Mouse (Mus musculus) cerebellum, postnatal 14 days (tissue): ENCODE data around the gene Cry2.
"Not testable (repeated sequence)": the region's sequence is repeated elsewhere in the genome, so short reads cannot be mapped to it uniquely, and the experiment has no call there.

ENCODE experiments used
- DNase-seq, 2 experiments: peaks; one replicate each; pipeline ENCODE4 v3.0.0; 2021; ENCODE audit warnings: mixed read lengths in 2 of 2

Gene Cry2

GRCm38 (mm10) chr2:92433578-92434374 is at the start of gene Cry2:
Cry2 (minus strand) TSS chr2:92434043.
- DNase-seq = peak; percentile 99

GRCm38 (mm10) chr2:92483505-92483904 is 49.7 kb upstream of the Cry2 start:
- no peak for DNase-seq

GRCm38 (mm10) chr2:92482551-92482950 is 48.7 kb upstream of the Cry2 start:
- no peak for DNase-seq

- no peak for DNase-seq
These were observed 44.5 kb upstream of the Cry2 start for GRCm38 (mm10) chr2:92478313-92478688.

DNA sequence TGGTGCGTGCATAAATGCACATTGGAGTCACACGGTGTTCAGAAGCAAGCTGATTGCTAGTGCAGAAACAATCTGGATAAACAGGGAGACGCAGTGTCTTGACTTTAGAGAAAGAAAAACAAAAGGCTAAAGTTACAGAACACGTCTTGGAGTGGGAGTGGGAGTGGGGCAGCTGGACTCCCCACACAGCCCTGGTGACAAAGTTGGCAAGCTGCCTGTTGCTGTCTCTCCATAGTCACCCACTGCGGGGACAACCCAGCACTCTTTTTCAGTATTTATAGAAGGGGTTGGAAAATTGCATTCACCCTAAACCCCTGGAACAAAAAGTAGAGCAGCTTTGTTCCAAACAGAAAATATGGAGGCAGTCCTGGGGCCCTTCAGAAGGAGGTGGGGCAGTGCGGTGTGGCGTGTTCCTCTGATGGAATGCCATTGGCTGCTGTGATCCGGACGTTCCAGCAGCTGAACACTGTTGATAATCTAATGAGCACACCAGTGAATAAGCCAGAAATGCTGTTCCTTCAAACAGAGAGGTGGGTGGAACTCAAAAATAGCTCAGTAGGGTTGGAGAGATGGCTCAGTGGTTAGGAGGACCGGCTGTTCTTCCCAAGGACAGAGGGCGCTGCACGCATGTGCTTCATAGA is 43.9 kb upstream of the Cry2 start:
- no peak for DNase-seq

- not testable (repeated sequence) for DNase-seq
These were observed 42.7 kb upstream of the Cry2 start for GRCm38 (mm10) chr2:92476580-92476979.

DNA sequence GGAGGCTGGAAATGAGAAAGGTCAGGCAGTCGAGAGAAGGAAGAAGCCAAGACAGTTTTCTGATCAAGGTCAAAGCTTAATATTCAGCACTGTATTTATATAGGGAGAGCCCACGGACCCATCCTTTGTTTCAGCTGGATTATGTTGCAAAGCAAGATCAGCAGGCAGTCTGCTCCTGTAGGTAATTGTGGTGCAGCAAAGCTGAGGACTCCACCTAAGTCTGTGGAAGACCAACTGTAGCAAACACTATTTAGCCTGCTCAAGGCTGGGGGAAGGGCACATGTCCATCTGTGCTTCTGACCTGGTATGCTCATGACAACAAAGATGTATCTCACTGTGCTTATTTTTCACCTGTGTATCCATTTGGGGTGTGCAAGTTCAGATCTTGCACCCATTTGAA is 41.9 kb upstream of the Cry2 start:
- DNase-seq = no peak

DNA sequence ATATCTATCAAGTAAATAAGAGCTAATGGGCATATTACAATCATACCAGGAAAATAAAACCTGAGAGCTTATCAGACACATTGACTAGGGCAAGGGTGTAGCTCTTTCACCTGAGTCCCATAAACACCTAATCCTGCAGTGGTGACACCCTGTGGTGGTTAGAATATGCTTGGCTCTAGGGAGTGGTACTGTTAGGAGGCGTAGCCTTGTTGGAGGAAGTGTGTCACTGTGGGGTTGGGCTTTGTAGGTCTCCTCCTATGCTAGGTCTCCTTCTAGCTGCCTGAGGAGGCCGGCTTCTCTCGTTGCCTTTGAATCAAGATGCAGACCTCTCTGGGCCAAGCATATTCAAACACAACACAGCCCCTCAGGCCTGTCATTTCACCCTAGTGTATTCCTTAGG is 41.1 kb upstream of the Cry2 start:
- DNase-seq = no peak

GRCm38 (mm10) chr2:92471886-92472670 is 38.2 kb upstream of the Cry2 start:
- DNase-seq = no peak

DNA sequence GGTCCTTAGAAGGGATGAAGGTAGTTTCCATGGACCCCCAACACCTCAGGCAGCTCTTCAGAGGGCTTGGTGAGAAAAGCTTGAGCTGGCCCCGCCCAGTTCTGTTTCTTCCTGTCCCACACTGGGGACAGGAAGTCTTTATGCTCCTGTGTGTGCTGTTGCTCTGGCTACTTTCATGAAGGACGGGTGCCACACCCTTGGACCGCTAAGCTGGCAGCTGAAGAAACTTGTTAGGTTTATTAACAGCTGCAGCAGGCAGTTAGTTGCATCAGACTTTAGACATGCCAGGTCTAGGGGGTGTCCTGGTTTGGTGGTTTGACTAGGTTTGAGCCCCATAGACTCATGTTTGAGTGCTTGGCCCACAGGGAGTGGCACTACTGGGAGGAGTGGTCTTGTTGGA is 30.8 kb upstream of the Cry2 start:
- DNase-seq = no peak

DNA sequence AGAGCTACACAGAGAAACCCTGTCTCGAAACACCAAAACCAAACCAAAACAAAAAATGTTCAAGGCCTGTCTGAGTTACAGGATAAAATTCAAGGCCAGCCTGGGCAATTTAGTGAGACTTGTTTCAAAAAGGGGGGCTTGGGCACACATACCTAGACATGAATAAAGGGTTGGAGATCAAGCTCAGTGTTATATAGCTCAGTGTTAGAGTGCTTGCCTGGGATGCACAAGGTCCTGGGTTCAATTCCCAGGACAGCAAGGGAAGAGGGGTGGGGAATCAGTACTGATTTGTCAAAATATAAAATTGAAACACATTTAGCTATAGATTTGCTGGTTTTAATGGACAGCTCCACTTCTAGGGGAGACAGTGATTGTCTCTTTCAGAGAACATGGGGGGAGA is 27.4 kb upstream of the Cry2 start:
- DNase-seq = no peak

- DNase-seq = peak; percentile 53 to 58
These were observed 26.3 kb upstream of the Cry2 start, which contains the start of gene Slc35c1 for GRCm38 (mm10) chr2:92459921-92460707. Slc35c1 (minus strand) TSS chr2:92460538.

DNA sequence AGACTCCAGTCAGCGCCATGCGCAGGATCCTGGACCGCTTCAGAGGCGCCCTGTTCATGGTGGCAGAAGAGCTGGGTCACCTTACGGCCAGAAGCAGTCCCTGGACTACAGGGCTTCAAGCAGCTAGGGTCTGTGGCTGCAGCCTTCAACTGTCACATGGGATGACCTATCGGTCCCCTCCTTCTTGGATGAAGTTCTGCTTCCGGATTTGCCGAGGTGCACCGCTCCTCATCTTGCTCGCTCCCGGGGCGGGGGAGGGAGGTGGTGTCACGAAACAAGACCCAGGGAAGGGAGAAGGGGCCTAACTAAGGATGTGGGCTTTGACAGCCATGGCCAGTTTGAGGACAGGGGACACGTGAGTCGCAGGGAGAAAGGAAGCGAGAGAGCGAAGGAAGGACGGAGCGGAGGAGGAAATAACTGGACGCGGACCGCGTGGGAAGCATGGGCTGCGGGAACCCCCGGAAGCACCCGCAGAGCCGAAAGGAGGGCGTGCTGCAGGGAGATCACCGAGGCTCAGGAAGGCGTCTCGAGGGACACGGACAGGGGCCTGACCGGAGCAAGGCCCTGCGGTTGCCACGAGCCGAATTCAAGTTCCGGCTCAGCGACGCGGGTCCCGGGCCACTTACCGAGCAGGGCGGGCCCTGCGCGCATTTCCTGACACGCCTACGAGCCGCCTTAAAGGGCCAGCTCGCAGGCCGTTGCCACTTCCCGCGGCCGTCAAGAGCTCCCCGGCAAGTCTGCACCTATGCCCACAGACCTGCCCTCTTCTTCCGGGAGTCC is 25.5 kb upstream of the Cry2 start:
- DNase-seq = peak; percentile 82 to 86

GRCm38 (mm10) chr2:92458481-92458880 is 24.6 kb upstream of the Cry2 start:
- no peak for DNase-seq

DNA sequence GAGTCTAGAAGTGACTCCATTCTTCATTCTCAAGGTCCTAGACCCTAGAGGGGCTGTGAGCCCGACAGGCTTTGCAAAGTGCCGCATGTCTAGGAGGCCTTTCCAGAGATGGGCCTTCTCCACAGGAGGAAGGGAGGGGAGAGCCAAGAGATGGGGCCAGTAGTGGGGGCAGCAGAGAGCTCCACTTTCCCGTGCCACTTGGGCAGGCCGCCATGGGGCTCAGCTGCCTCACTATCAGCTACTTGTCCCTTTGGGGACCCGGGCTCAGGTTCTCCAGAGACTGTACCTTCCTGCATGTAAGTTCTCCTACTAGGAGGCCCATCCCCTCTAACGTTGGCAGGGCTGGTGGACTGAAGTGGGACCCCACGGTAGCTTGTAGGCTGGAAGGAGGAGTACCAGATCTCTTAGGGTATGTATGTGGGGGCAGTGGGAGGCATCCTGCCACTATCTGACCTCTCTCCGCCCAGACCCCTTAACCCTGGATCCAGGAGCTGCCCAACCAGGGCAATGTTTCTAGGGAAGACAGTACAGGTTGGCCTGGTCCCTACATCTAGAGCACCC is 23.2 kb upstream of the Cry2 start:
- peak; percentile 40 to 45 for DNase-seq

DNA sequence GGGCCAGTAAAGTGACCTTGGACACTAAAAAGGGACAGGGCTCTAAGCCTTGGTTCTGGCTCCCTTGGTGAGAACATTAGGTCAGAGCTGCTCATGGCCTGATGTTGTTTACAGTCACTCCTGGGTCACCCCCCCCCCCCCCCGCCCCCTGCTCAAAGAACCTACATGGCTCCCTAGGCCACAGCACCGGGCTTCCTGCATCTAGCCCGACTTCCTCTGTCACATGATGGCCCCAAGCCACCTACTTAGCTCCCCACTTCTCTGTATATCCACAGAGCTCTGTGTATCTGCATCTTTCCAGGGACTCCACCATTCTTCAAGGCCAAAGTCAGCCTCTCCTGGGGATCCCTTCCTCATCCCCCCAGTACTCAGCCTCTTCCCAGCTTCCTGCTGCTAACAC is 21.9 kb upstream of the Cry2 start:
- DNase-seq = no peak

DNA sequence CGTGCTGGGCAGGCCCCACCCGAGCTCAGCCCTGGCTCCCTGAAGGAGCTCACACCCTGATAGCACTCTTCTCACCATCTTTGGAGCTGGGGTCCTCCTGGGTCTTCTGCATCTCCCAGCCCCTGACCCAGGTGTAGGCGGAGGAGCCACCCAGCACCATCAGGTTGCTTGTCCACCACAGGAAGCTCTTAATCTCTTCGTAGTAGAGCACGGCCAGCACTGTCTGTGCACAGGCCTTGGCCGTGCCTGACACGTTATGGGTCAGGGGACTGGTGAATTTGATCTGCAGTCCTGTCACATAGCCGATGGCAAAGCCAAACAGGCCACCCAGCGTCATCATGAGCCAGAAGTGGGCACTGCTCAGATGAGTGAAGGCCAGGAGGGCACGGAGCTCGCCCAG is 20.3 kb upstream of the Cry2 start:
- no peak for DNase-seq

- no peak for DNase-seq
These were observed 17.3 kb upstream of the Cry2 start for GRCm38 (mm10) chr2:92451126-92451525.

DNA sequence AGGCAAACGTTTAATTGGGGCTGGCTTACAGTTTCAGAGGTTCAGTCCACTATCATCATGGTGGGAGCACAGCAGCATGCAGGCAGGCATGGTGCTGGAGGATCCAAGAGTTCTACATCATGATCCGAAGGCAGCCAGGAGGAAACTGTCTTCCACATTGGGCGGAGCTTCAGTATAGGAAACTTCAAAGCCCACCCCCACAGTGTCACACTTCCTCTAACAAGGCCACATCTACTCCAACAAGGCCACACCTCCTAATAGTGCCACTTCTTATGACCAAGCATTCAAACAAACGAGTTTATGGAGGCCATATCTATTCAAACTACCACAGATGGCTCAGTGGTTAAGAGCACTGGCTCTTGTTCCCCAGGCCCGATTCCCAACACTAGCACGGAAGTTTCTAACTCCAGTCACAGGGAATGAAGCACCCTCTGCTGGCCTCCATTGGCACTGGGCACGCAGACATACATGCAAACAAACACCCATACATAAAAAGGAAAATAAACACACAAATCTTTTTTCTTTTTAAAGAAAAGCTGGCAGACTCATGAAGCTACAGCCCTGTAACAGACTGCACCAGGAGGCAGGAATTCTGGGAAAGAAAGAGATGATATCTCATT is 13.4 kb upstream of the Cry2 start:
- DNase-seq = no peak

DNA sequence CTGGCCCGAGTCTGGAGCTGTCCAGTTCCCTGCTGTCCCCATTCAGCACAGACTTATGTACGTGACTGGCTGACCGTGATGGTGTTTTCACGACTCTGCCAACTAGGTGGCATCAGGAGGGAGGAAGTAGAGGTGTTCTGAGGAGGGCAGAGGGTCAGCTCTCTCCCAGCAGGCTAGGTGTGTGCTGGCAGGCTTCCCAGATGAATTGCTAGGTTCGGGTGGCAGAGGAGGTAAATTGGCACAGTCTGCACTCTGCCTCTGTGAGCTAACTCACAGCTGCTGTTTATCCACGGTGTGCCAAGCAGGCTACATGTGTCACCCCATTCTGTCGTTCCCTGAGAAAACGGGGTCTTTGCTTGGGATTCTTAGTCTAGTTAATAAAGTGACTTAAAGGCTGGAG is 12.8 kb upstream of the Cry2 start:
- peak; percentile 40 to 68 for DNase-seq

DNA sequence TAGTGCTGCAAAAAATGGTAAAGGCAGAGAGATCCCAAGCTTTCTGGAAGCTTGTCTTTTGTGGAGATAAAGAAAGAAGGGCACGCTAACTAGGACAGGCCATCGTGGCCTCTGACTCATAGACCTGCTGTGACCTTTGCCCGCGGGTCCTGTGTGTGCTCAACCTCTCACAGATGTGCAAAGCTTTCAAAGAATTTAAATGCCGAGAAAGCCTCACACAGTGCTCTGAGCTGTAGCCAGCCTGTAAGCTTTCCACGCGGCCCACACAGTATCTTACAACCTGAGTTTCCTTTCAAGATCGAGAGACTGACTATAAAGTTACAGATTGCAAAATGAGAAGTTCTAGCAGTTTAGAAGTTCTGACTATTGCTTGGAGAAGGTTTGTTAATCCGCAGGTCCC is 12.0 kb upstream of the Cry2 start:
- no peak for DNase-seq
